Mouse (Mus musculus) olfactory bulb, adult 2 months (tissue): ENCODE data around the gene Galnt4.

Experiments used
- CTCF ChIP-seq: fragments of 200-500 bp; IDR thresholded peaks from 2 replicates; pipeline ENCODE4 v1.5.1; 2012; ENCODE audit warnings: low read depth, mild to moderate bottlenecking, low read length, moderate library complexity; ENCODE audit not compliant: insufficient read depth
- POLR2A ChIP-seq: fragments of 200-500 bp; IDR thresholded peaks from 2 replicates; pipeline ENCODE4 v1.6.1; 2012; ENCODE audit warnings: mild to moderate bottlenecking, low read depth, low read length, moderate library complexity; ENCODE audit not compliant: insufficient read depth

GRCm38 (mm10) chr10:99126954-99127353 is 19.0 kb downstream of the Galnt4 start:
- TF ChIP-seq CTCF (no peak), POLR2A (no peak)
